Mouse (Mus musculus) liver, adult 2 months (tissue): ENCODE data around the gene Cdkn2c.

ENCODE experiments used
- CTCF ChIP-seq: fragments of 200-500 bp; IDR thresholded peaks from 2 replicates; pipeline ENCODE4 v1.5.1; 2011; ENCODE audit warnings: low read depth, low read length, control low read depth
- POLR2A ChIP-seq: fragments of 200-500 bp; IDR thresholded peaks from 2 replicates; pipeline ENCODE4 v1.6.1; 2011; ENCODE audit warnings: low read length, control low read depth; ENCODE audit not compliant: insufficient read depth; ENCODE audit errors: extremely low read depth

GRCm38 (mm10) chr4:109659571-109659970, 7.4 kb downstream of the Cdkn2c start:
- no peak for TF ChIP-seq POLR2A
- TF ChIP-seq CTCF, result no peak
